Mouse (Mus musculus) lung, embryonic 16.5 days (tissue): ENCODE results near the gene Chchd10. TPM values are rescaled to one million over a fixed set of nuclear protein-coding genes. Genes with fewer than 3 reads are reported as not detected.

ENCODE experiments used
- ATAC-seq: fragments of 200-750 bp; cut with Nextera tagmentation; 2 replicates; pipeline ENCODE4 v1.8.0; 2017; ENCODE audit warnings: low read depth, mild to moderate bottlenecking, moderate library complexity
- H3K27ac ChIP-seq: fragments of 300-500 bp; sonication (generic); 2 replicates; pipeline ENCODE4 v1.5.1; 2014; ENCODE audit warnings: mild to moderate bottlenecking, control low read depth, low read length
- H3K27me3 ChIP-seq: fragments of 300-500 bp; sonication (generic); 2 replicates; pipeline ENCODE4 v1.6.1; 2014; ENCODE audit warnings: low read depth, low read length, mixed read lengths; ENCODE audit not compliant: control insufficient read depth, insufficient read depth
- H3K36me3 ChIP-seq: fragments of 300-500 bp; sonication (generic); 2 replicates; pipeline ENCODE4 v1.6.1; 2014; ENCODE audit warnings: low read length; ENCODE audit not compliant: control insufficient read depth, insufficient read depth
- H3K4me1 ChIP-seq: fragments of 300-500 bp; sonication (generic); replicated peaks from 2 replicates; pipeline ENCODE4 v1.6.1; 2014; ENCODE audit warnings: low read length, mixed read lengths; ENCODE audit not compliant: control insufficient read depth, insufficient read depth
- H3K4me2 ChIP-seq: fragments of 300-500 bp; sonication (generic); 2 replicates; pipeline ENCODE4 v1.6.1; 2014; ENCODE audit warnings: low read depth, low read length, control low read depth
- H3K4me3 ChIP-seq: fragments of 300-500 bp; sonication (generic); 2 replicates; pipeline ENCODE4 v1.5.1; 2014; ENCODE audit warnings: mild to moderate bottlenecking, low read length, control low read depth
- H3K9ac ChIP-seq: fragments of 300-500 bp; sonication (generic); 2 replicates; pipeline ENCODE4 v1.6.1; 2014; ENCODE audit warnings: low read length, control low read depth
- H3K9me3 ChIP-seq: fragments of 300-500 bp; sonication (generic); 2 replicates; pipeline ENCODE4 v1.6.1; 2016; ENCODE audit warnings: low read length; ENCODE audit not compliant: control insufficient read depth
- WGBS: fragments of 180-500 bp; shearing (Covaris S2); extraction: QIAGEN DNeasy Blood & Tissue Kit; methylation state at CpG from one replicate; pipeline ENCODE4 v1.1.7; 2014; 5-methylcytosine and 5-hydroxymethylcytosine counted together
- polyA plus RNA-seq: library from polyadenylated mRNA; unstranded; fragments of >200 nt; fragmentation: Nextera tagmentation; extraction: Ambion mirVana; gene quantifications from 2 replicates; pipeline ENCODE4 v1.2.1, GENCODE M21; 2015

The Chchd10 gene
- polyA plus RNA-seq, 1 experiment from 2014 or later, result 68.7 TPM

- Histone ChIP-seq H3K9ac (no peak overlapping the region), H3K4me2 (no peak overlapping the region), H3K27ac (no peak overlapping the region), H3K4me3 (no peak overlapping the region), H3K27me3 (no peaks in the 10 kb centered on the region), H3K4me1 (peaks cover 8% of the 10 kb centered on the region), H3K9me3 (no peaks in the 10 kb centered on the region), H3K36me3 (peaks cover 35% of the 10 kb centered on the region)
- no peak for ATAC-seq
- 31% methylated on average over 6 of the region's 6 CpGs for WGBS
Measured at GRCm38 (mm10) chr10:75897373-75897772, 35.6 kb upstream of the Chchd10 start.

GRCm38 (mm10) chr10:75898039-75898564, 34.8 kb upstream of the Chchd10 start:
- peaks cover 8% of the 10 kb centered on the region for H3K4me1 ChIP-seq
- H3K36me3 ChIP-seq, result peaks cover 43% of the 10 kb centered on the region
- no peaks in the 10 kb centered on the region for H3K9me3 ChIP-seq
- H3K27me3 ChIP-seq, result no peaks in the 10 kb centered on the region
- 69% methylated on average over 6 of the region's 6 CpGs for WGBS
- H3K4me2 ChIP-seq, result no peak overlapping the region
- ATAC-seq, result no peak
- no peak overlapping the region for H3K9ac ChIP-seq
- H3K27ac ChIP-seq, result no peak overlapping the region; the same call in 1 of the 2 replicates
- no peak overlapping the region for H3K4me3 ChIP-seq

- Histone ChIP-seq H3K9ac (no peak overlapping the region), H3K27me3 (no peaks in the 10 kb centered on the region), H3K4me2 (no peak overlapping the region), H3K4me3 (no peak overlapping the region), H3K4me1 (peaks cover 2% of the 10 kb centered on the region), H3K27ac (peak overlapping the region; percentile 44), H3K36me3 (peaks cover 50% of the 10 kb centered on the region), H3K9me3 (no peaks in the 10 kb centered on the region)
- peak; percentile 71 for ATAC-seq
- 48% methylated on average over 3 of the region's 3 CpGs for WGBS
Measured at GRCm38 (mm10) chr10:75898846-75899245, 34.1 kb upstream of the Chchd10 start.

- Histone ChIP-seq H3K4me1 (no peaks in the 10 kb centered on the region), H3K27ac (no peak overlapping the region), H3K4me2 (no peak overlapping the region), H3K9ac (no peak overlapping the region), H3K4me3 (no peak overlapping the region), H3K27me3 (no peaks in the 10 kb centered on the region), H3K36me3 (peaks cover 61% of the 10 kb centered on the region), H3K9me3 (no peaks in the 10 kb centered on the region)
- WGBS, result 84% methylated on average over 5 of the region's 5 CpGs
- ATAC-seq, result no peak
Measured at GRCm38 (mm10) chr10:75904391-75904790, 28.5 kb upstream of the Chchd10 start.

GRCm38 (mm10) chr10:75906882-75907281, 26.0 kb upstream of the Chchd10 start:
- no peak overlapping the region for H3K9ac ChIP-seq
- H3K4me1 ChIP-seq, result no peaks in the 10 kb centered on the region
- peaks cover 72% of the 10 kb centered on the region for H3K36me3 ChIP-seq
- no peaks in the 10 kb centered on the region for H3K27me3 ChIP-seq
- 85% methylated on average over 4 of the region's 4 CpGs for WGBS
- no peaks in the 10 kb centered on the region for H3K9me3 ChIP-seq
- no peak for ATAC-seq
- H3K4me3 ChIP-seq, result no peak overlapping the region
- no peak overlapping the region for H3K27ac ChIP-seq
- H3K4me2 ChIP-seq, result no peak overlapping the region

GRCm38 (mm10) chr10:75910698-75911097, 22.2 kb upstream of the Chchd10 start:
- H3K9ac ChIP-seq, result no peak overlapping the region
- no peak for ATAC-seq

GRCm38 (mm10) chr10:75913013-75913589, 19.8 kb upstream of the Chchd10 start:
- peak; percentile 63 for ATAC-seq
- H3K4me2 ChIP-seq, result no peak overlapping the region
- H3K4me3 ChIP-seq, result no peak overlapping the region
- WGBS, result 53% methylated on average over 6 of the region's 6 CpGs
- H3K9me3 ChIP-seq, result no peaks in the 10 kb centered on the region
- H3K27ac ChIP-seq, result peak overlapping the region; percentile 6; the same call in 1 of the 2 replicates
- peaks cover 33% of the 10 kb centered on the region for H3K36me3 ChIP-seq
- H3K27me3 ChIP-seq, result no peaks in the 10 kb centered on the region
- H3K4me1 ChIP-seq, result no peaks in the 10 kb centered on the region
- no peak overlapping the region for H3K9ac ChIP-seq

More at GRCm38 (mm10) chr10:75910698-75911097, 22.2 kb upstream of the Chchd10 start:
- Histone ChIP-seq H3K4me3 (no peak overlapping the region), H3K9me3 (no peaks in the 10 kb centered on the region), H3K27ac (no peak overlapping the region), H3K4me2 (no peak overlapping the region), H3K27me3 (no peaks in the 10 kb centered on the region), H3K4me1 (no peaks in the 10 kb centered on the region), H3K36me3 (peaks cover 43% of the 10 kb centered on the region)
- 79% methylated on average over 2 of the region's 2 CpGs for WGBS

- Histone ChIP-seq H3K36me3 (peaks cover 25% of the 10 kb centered on the region), H3K4me3 (no peak overlapping the region), H3K27me3 (no peaks in the 10 kb centered on the region), H3K4me1 (peaks cover 15% of the 10 kb centered on the region), H3K9me3 (no peaks in the 10 kb centered on the region), H3K4me2 (no peak overlapping the region), H3K9ac (no peak overlapping the region), H3K27ac (no peak overlapping the region)
- no peak for ATAC-seq
- WGBS, result 73% methylated on average over 7 of the region's 7 CpGs
Measured at GRCm38 (mm10) chr10:75915557-75915956, 17.4 kb upstream of the Chchd10 start.

- H3K9me3 ChIP-seq, result no peaks in the 10 kb centered on the region
- no peak overlapping the region for H3K4me3 ChIP-seq
- H3K4me1 ChIP-seq, result peaks cover 16% of the 10 kb centered on the region
- ATAC-seq, result no peak
- peaks cover 15% of the 10 kb centered on the region for H3K36me3 ChIP-seq
- H3K27ac ChIP-seq, result no peak overlapping the region
- 79% methylated on average over 8 of the region's 8 CpGs for WGBS
- no peak overlapping the region for H3K9ac ChIP-seq
- no peak overlapping the region for H3K4me2 ChIP-seq
- no peaks in the 10 kb centered on the region for H3K27me3 ChIP-seq
Measured at GRCm38 (mm10) chr10:75916840-75917239, 16.1 kb upstream of the Chchd10 start.
